Mouse (Mus musculus) liver, adult 10 weeks (tissue): ENCODE measurements around the gene Atp7a. TPM values are rescaled to one million over a fixed set of nuclear protein-coding genes. Genes with fewer than 3 reads are reported as not detected.

Experiments used
- polyA plus RNA-seq: library from polyadenylated mRNA; stranded (reverse); fragments of 350-450 nt; fragmentation: Illumina TruSeq; extraction: RNeasy Lipid Tissue Mini Kit (QIAGEN cat#74804); gene quantifications from one replicate; pipeline ENCODE4 v1.2.3, GENCODE M21; 2014; ENCODE audit warnings: low read depth, low replicate concordance

The Atp7a gene
- 2.6 TPM for polyA plus RNA-seq

GRCm38 (mm10) chrX:106026418-106027342 is at the start of gene Atp7a:
TSS of gene Atp7a (plus strand) at chrX:106027276.

GRCm38 (mm10) chrX:106011465-106012159 is 15.5 kb upstream of the Atp7a start, which contains the start of gene Magt1:
TSS of gene Magt1 (minus strand) at chrX:106011906.

GRCm38 (mm10) chrX:106015571-106016322 is 11.3 kb upstream of the Atp7a start, which contains the start of gene Cox7b:
TSS of gene Cox7b (plus strand) at chrX:106015700.

GRCm38 (mm10) chrX:106142936-106143335 is 115.9 kb downstream of the Atp7a start, which contains the start of gene Tlr13:
TSS of gene Tlr13 (plus strand) at chrX:106143204.

Other genes starting within 250 kb of the Atp7a start
- gene Atrx, start 97.9 kb upstream of the Atp7a start, polyA plus RNA-seq: 44.9 TPM
- gene Magt1, start 15.4 kb upstream of the Atp7a start, polyA plus RNA-seq: 86.9 TPM
- gene Cox7b, start 11.6 kb upstream of the Atp7a start, polyA plus RNA-seq: 1,016 TPM
- gene Tlr13, start 115.9 kb downstream of the Atp7a start, polyA plus RNA-seq: 1.9 TPM
- gene Pgk1, start 159.8 kb downstream of the Atp7a start, polyA plus RNA-seq: 308 TPM
- 2.1 TPM for gene Taf9b, start 193.9 kb downstream of the Atp7a start, polyA plus RNA-seq
- not detected for gene Fnd3c2, start 228.1 kb downstream of the Atp7a start, polyA plus RNA-seq